Mouse (Mus musculus): ENCODE results near the gene Fgfr2. TPM values are rescaled to one million over a fixed set of nuclear protein-coding genes. Genes with fewer than 3 reads are reported as not detected.

Gene Fgfr2
- polyA plus RNA-seq, 1 experiment = 0.17 TPM

DNA sequence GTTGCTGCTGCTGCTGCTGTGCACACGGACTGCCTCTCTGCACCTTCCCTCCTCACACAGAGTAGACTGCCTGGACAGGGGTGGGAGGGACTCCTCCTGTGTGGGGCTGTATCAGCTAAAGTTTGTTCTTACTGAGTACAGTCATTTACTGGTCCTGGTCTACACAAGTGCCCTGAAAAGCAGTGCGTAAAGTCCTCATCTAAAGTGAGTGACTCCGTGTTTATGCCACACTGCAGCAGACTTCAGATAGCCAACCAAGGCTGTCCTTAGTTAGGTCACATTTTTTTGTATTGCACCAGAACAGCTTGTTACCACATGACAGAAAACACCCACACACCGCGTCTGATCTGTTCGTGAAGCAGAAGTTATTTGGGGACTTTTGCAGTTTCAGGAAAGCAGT, 2230.2 kb downstream of the Fgfr2 start:
- no peak overlapping the region for H3K4me3 ChIP-seq
- no peaks in the 10 kb centered on the region for H3K27me3 ChIP-seq (ENCODE audit: control insufficient read depth, insufficient read depth, insufficient read length)
- no peak overlapping the region for H3K4me2 ChIP-seq (ENCODE audit: low read depth)
- H3ac ChIP-seq (ENCODE audit: control insufficient read depth, insufficient read length) = no peak overlapping the region
- no peak for TF ChIP-seq REST (IDR thresholded peaks at IDR 0.05; ENCODE audit: insufficient read depth, insufficient read length)
- no peak for TF ChIP-seq TCF3 (IDR thresholded peaks at IDR 0.05; ENCODE audit: insufficient read length, low read depth)
- no peak for TF ChIP-seq MYOG (IDR thresholded peaks at IDR 0.05; ENCODE audit: control insufficient read depth in 1 of 3, insufficient read depth in 1 of 3, insufficient read length in 2 of 3, low read depth in 2 of 3)
- TF ChIP-seq POLR2AphosphoS2 (IDR thresholded peaks at IDR 0.05; ENCODE audit: insufficient read length, low read depth) = no peak
- TF ChIP-seq USF1 (IDR thresholded peaks at IDR 0.05; ENCODE audit: low read depth) = no peak
- no peak for TF ChIP-seq E2F4 (IDR thresholded peaks at IDR 0.05; ENCODE audit: insufficient read depth)
- TF ChIP-seq TCF12 (IDR thresholded peaks at IDR 0.05; ENCODE audit: insufficient read depth, poor library complexity, severe bottlenecking) = no peak
- TF ChIP-seq CEBPB (IDR thresholded peaks at IDR 0.05; ENCODE audit: insufficient read depth, poor library complexity, severe bottlenecking) = no peak
- TF ChIP-seq SRF (IDR thresholded peaks at IDR 0.05; ENCODE audit: control insufficient read depth, insufficient read length, low read depth) = no peak
- TF ChIP-seq MAX (IDR thresholded peaks at IDR 0.05; ENCODE audit: low read depth) = no peak
- TF ChIP-seq POLR2A (IDR thresholded peaks at IDR 0.05; ENCODE audit: insufficient read length, low read depth) = no peak
- TF ChIP-seq MYOD1 (IDR thresholded peaks at IDR 0.05; ENCODE audit: control insufficient read depth in 1 of 3, insufficient read length in 2 of 3, low read depth in 2 of 3) = no peak
- peaks cover 34% of the 10 kb centered on the region for H3K36me3 ChIP-seq (ENCODE audit: control insufficient read depth, insufficient read depth)
- H3K79me2 ChIP-seq (ENCODE audit: control insufficient read depth, insufficient read depth) = no peaks in the 10 kb centered on the region

DNA sequence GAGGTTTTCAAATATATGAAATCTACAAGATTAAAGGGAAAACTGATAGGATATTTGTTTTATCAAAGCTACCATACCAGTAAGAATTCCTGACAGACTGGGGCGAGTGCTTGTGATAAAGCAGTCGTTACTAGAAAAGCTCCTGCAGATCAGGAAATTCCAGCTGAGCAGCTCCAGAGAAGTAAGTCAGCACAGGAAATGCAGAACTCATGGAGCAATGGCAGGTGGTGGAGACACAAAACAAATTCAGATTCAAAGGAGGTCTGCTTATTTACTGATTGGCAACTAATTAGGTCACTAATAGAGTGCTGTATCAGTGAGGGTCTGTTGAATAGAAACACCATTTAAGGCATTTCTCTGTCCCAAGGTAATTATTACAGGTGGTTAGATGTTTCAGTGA, 2232.3 kb downstream of the Fgfr2 start:
- H3K79me2 ChIP-seq (ENCODE audit: control insufficient read depth, insufficient read depth) = peaks cover under 1% of the 10 kb centered on the region
- TF ChIP-seq TCF12 (IDR thresholded peaks at IDR 0.05; ENCODE audit: insufficient read depth, poor library complexity, severe bottlenecking) (no peak), TCF3 (IDR thresholded peaks at IDR 0.05; ENCODE audit: insufficient read length, low read depth) (no peak), MYOG (IDR thresholded peaks at IDR 0.05; ENCODE audit: control insufficient read depth in 1 of 3, insufficient read depth in 1 of 3, insufficient read length in 2 of 3, low read depth in 2 of 3) (no peak), CEBPB (IDR thresholded peaks at IDR 0.05; ENCODE audit: insufficient read depth, poor library complexity, severe bottlenecking) (no peak), USF1 (IDR thresholded peaks at IDR 0.05; ENCODE audit: low read depth) (no peak), E2F4 (IDR thresholded peaks at IDR 0.05; ENCODE audit: insufficient read depth) (no peak), MYOD1 (IDR thresholded peaks at IDR 0.05; ENCODE audit: control insufficient read depth in 1 of 3, insufficient read length in 2 of 3, low read depth in 2 of 3) (no peak), REST (IDR thresholded peaks at IDR 0.05; ENCODE audit: insufficient read depth, insufficient read length) (no peak), POLR2A (IDR thresholded peaks at IDR 0.05; ENCODE audit: insufficient read length, low read depth) (no peak), MAX (IDR thresholded peaks at IDR 0.05; ENCODE audit: low read depth) (no peak), SRF (IDR thresholded peaks at IDR 0.05; ENCODE audit: control insufficient read depth, insufficient read length, low read depth) (no peak), POLR2AphosphoS2 (IDR thresholded peaks at IDR 0.05; ENCODE audit: insufficient read length, low read depth) (no peak)
- H3K27me3 ChIP-seq (ENCODE audit: control insufficient read depth, insufficient read depth, insufficient read length) = no peaks in the 10 kb centered on the region
- peaks cover 20% of the 10 kb centered on the region for H3K36me3 ChIP-seq (ENCODE audit: control insufficient read depth, insufficient read depth)
- H3K4me2 ChIP-seq (ENCODE audit: low read depth) = no peak overlapping the region
- no peak overlapping the region for H3ac ChIP-seq (ENCODE audit: control insufficient read depth, insufficient read length)
- H3K4me3 ChIP-seq = no peak overlapping the region

DNA sequence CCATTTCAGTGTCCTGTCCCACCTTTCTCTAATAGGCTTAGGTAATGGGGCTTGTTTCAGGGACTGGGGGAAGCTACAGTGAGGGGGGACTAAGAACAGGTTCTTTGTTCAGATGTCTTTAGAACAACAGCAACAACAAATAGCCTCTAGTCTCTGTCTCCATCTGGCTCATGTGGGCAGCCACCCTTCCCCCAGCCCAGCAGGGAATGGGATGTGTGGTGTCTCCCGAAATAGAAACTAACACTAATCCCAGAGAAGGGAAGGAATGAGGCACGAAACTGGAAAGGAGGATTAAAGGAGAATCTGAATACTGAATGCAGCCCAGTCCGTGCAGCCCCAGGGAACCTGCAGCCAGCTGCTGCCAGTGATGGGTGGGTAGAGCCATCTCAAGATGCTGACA, 2235.2 kb downstream of the Fgfr2 start:
- H3K36me3 ChIP-seq (ENCODE audit: control insufficient read depth, insufficient read depth) = peaks cover 38% of the 10 kb centered on the region
- peak overlapping the region; percentile 39 for H3K4me2 ChIP-seq (ENCODE audit: low read depth)

DNA sequence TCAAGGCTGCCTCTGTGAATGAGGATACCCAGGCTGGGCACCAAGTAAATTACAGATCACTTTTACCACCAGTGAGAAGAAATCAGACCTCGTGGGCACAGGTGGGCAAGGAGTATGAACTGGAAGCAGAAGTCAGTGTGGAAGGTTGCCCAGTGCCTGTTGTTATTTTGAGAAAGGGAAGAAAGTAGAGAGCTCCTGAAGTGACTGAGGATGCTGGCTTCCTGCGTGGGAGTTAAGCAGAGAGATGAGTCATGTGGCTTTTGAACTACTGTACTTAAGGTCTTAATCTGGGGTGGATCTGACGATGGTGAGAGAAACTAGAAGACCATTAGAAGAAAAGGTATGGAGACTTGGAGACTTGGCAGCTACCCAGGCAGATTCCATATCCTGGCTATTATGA, 2236.9 kb downstream of the Fgfr2 start:
- Histone ChIP-seq H3K4me2 (ENCODE audit: low read depth) (peak overlapping the region; percentile 10), H3K4me3 (no peak overlapping the region), H3ac (ENCODE audit: control insufficient read depth, insufficient read length) (no peak overlapping the region), H3K36me3 (ENCODE audit: control insufficient read depth, insufficient read depth) (peaks cover 31% of the 10 kb centered on the region), H3K27me3 (ENCODE audit: control insufficient read depth, insufficient read depth, insufficient read length) (no peaks in the 10 kb centered on the region), H3K79me2 (ENCODE audit: control insufficient read depth, insufficient read depth) (peaks cover 4% of the 10 kb centered on the region)
- TF ChIP-seq MYOG (IDR thresholded peaks at IDR 0.05; ENCODE audit: control insufficient read depth in 1 of 3, insufficient read depth in 1 of 3, insufficient read length in 2 of 3, low read depth in 2 of 3) (no peak), POLR2AphosphoS2 (IDR thresholded peaks at IDR 0.05; ENCODE audit: insufficient read length, low read depth) (no peak), E2F4 (IDR thresholded peaks at IDR 0.05; ENCODE audit: insufficient read depth) (no peak), MAX (IDR thresholded peaks at IDR 0.05; ENCODE audit: low read depth) (no peak), POLR2A (IDR thresholded peaks at IDR 0.05; ENCODE audit: insufficient read length, low read depth) (no peak), MYOD1 (IDR thresholded peaks at IDR 0.05; ENCODE audit: control insufficient read depth in 1 of 3, insufficient read length in 2 of 3, low read depth in 2 of 3) (peak in 1 of 3 experiments; percentile 5)

More for the DNA sequence above, 2235.2 kb downstream of the Fgfr2 start:
- TF ChIP-seq MYOG (IDR thresholded peaks at IDR 0.05; ENCODE audit: control insufficient read depth in 1 of 3, insufficient read depth in 1 of 3, insufficient read length in 2 of 3, low read depth in 2 of 3) (peak in 1 of 3 experiments; percentile 18), MYOD1 (IDR thresholded peaks at IDR 0.05; ENCODE audit: control insufficient read depth in 1 of 3, insufficient read length in 2 of 3, low read depth in 2 of 3) (peak in 2 of 3 experiments; percentile 40 to 44), POLR2AphosphoS2 (IDR thresholded peaks at IDR 0.05; ENCODE audit: insufficient read length, low read depth) (no peak)
- Histone ChIP-seq H3K27me3 (ENCODE audit: control insufficient read depth, insufficient read depth, insufficient read length) (no peaks in the 10 kb centered on the region), H3K79me2 (ENCODE audit: control insufficient read depth, insufficient read depth) (peaks cover 4% of the 10 kb centered on the region), H3ac (ENCODE audit: control insufficient read depth, insufficient read length) (no peak overlapping the region), H3K4me3 (no peak overlapping the region)

DNA sequence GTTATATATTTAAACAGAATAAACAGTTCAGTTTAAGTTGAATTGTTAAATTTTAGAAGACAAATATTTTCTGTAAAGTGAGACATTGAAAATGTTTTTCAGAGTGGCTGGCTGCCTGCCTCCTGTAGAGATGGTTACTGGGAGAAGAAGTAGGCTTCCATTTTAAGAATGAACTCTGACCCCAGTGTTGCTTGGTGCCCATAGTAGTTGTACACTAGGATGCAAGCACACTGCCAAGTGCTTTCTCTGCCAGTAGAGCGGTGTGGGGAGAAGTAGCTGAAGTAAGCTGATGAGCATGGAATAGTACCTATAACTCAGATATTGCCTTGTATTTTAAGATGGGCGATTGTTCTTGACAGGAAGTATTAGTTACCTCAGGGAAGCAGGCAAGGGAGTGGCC, 2239.0 kb downstream of the Fgfr2 start:
- H3ac ChIP-seq (ENCODE audit: control insufficient read depth, insufficient read length) = no peak overlapping the region
- TF ChIP-seq POLR2AphosphoS2 (IDR thresholded peaks at IDR 0.05; ENCODE audit: insufficient read length, low read depth) (no peak), TCF3 (IDR thresholded peaks at IDR 0.05; ENCODE audit: insufficient read length, low read depth) (no peak), CEBPB (IDR thresholded peaks at IDR 0.05; ENCODE audit: insufficient read depth, poor library complexity, severe bottlenecking) (no peak), USF1 (IDR thresholded peaks at IDR 0.05; ENCODE audit: low read depth) (no peak), SRF (IDR thresholded peaks at IDR 0.05; ENCODE audit: control insufficient read depth, insufficient read length, low read depth) (no peak), MAX (IDR thresholded peaks at IDR 0.05; ENCODE audit: low read depth) (no peak), POLR2A (IDR thresholded peaks at IDR 0.05; ENCODE audit: insufficient read length, low read depth) (no peak), MYOD1 (IDR thresholded peaks at IDR 0.05; ENCODE audit: control insufficient read depth in 1 of 3, insufficient read length in 2 of 3, low read depth in 2 of 3) (no peak), REST (IDR thresholded peaks at IDR 0.05; ENCODE audit: insufficient read depth, insufficient read length) (no peak), MYOG (IDR thresholded peaks at IDR 0.05; ENCODE audit: control insufficient read depth in 1 of 3, insufficient read depth in 1 of 3, insufficient read length in 2 of 3, low read depth in 2 of 3) (no peak), TCF12 (IDR thresholded peaks at IDR 0.05; ENCODE audit: insufficient read depth, poor library complexity, severe bottlenecking) (no peak), E2F4 (IDR thresholded peaks at IDR 0.05; ENCODE audit: insufficient read depth) (no peak)
- peaks cover 23% of the 10 kb centered on the region for H3K36me3 ChIP-seq (ENCODE audit: control insufficient read depth, insufficient read depth)
- H3K4me2 ChIP-seq (ENCODE audit: low read depth) = no peak overlapping the region
- no peaks in the 10 kb centered on the region for H3K27me3 ChIP-seq (ENCODE audit: control insufficient read depth, insufficient read depth, insufficient read length)
- peaks cover 4% of the 10 kb centered on the region for H3K79me2 ChIP-seq (ENCODE audit: control insufficient read depth, insufficient read depth)
- no peak overlapping the region for H3K4me3 ChIP-seq
